Mouse (Mus musculus): ENCODE data around the gene Ecel1. TPM values are rescaled to one million over a fixed set of nuclear protein-coding genes. Genes with fewer than 3 reads are reported as not detected.

Ecel1 gene
- polyA plus RNA-seq, 1 experiment, result 0.37 TPM

DNA sequence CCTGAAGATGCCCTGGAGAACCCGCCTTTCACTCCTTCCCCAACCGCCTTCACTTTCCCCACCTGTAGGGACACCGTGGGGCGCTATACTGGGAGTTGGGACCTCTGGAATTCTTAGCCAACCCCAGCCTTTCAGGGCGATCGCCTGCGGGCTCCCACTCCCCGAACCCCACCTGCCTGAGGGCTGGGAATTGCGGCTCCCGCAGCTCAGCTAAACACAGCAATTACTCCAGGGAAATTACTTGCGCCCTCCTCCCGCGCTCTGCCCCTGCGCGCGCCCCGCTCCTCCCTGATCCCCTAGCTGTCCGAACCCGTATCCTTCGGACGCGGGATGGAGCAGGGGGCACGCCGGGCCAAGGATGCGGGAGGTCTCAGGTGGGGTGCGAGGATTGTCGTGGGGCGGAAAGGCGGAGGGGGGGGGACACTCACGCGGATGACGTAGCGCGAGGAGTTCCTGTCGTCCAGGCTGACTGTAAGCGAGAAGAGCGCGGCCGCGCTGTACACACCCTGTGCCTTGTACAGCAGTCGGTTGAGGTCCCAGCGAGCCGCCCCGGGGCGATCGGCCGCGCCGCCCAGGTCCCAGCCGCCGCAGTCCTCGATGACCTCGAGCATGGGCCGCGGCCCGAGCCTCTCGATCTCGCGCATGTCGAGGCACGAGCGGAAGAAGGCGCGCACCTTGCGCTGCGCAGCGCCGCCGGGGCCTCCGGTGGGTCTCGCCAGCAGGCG lies 2.4 kb downstream of the Ecel1 start:
- no peak overlapping the region for H3K27ac ChIP-seq (ENCODE audit: insufficient read depth, low read length)
- H3K9me3 ChIP-seq (replicated peaks; ENCODE audit: control insufficient read depth, insufficient read depth, low read length, poor library complexity, severe bottlenecking), result no peaks in the 10 kb centered on the region
- H3K4me1 ChIP-seq (ENCODE audit: control insufficient read depth, insufficient read depth, low read length), result no peaks in the 10 kb centered on the region
- H3K9ac ChIP-seq (ENCODE audit: low read depth, poor library complexity, severe bottlenecking), result peak overlapping the region; percentile 31
- H3K27me3 ChIP-seq (ENCODE audit: control insufficient read depth, insufficient read depth, low read length, poor library complexity, severe bottlenecking), result peaks cover 21% of the 10 kb centered on the region
- H3K4me3 ChIP-seq (ENCODE audit: low read depth, low read length), result peak overlapping the region; percentile 53
- TF ChIP-seq POLR2A (IDR thresholded peaks at IDR 0.05; ENCODE audit: insufficient read depth, low read length), result no peak
- no peaks in the 10 kb centered on the region for H3K36me3 ChIP-seq (ENCODE audit: control insufficient read depth, insufficient read depth, low read length, poor library complexity, severe bottlenecking)

- no peaks in the 10 kb centered on the region for H3K36me3 ChIP-seq (ENCODE audit: control insufficient read depth, insufficient read depth, low read length, poor library complexity, severe bottlenecking)
- TF ChIP-seq CTCF (IDR thresholded peaks at IDR 0.05; ENCODE audit: low read depth, low read length) (no peak), POLR2A (IDR thresholded peaks at IDR 0.05; ENCODE audit: insufficient read depth, low read length) (no peak), EP300 (IDR thresholded peaks at IDR 0.05; ENCODE audit: insufficient read depth, low read depth, low read length) (no peak)
These were observed 5.0 kb downstream of the Ecel1 start for GRCm38 (mm10) chr1:87151286-87151685.

DNA sequence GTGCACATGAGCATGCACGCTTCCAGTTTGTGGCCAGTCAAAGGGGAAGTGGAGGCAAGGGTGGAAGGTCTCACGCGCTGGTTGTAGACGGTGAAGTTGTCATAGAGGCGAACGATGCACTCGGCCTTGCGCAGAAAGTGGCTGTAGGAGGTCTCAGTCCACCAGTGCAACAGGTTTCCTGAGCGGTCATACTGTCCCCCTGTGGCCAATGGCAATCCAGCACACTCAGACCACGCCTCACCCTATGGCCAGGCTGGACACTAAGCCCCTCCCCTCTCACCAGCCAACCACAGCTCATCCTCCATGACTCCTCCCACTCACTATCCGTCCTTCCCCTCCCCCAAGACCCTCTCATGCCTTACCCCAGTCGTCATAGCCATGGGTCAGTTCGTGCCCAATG lies 6.9 kb downstream of the Ecel1 start:
- Histone ChIP-seq H3K9ac (ENCODE audit: low read depth, poor library complexity, severe bottlenecking) (no peak overlapping the region), H3K27me3 (ENCODE audit: control insufficient read depth, insufficient read depth, low read length, poor library complexity, severe bottlenecking) (peaks cover 2% of the 10 kb centered on the region; the same call in 1 of the 2 replicates), H3K27ac (ENCODE audit: insufficient read depth, low read length) (no peak overlapping the region), H3K36me3 (ENCODE audit: control insufficient read depth, insufficient read depth, low read length, poor library complexity, severe bottlenecking) (no peaks in the 10 kb centered on the region), H3K4me1 (ENCODE audit: control insufficient read depth, insufficient read depth, low read length) (no peaks in the 10 kb centered on the region), H3K9me3 (replicated peaks; ENCODE audit: control insufficient read depth, insufficient read depth, low read length, poor library complexity, severe bottlenecking) (no peaks in the 10 kb centered on the region), H3K4me3 (ENCODE audit: low read depth, low read length) (no peak overlapping the region)
- no peak for TF ChIP-seq CTCF (IDR thresholded peaks at IDR 0.05; ENCODE audit: low read depth, low read length)
- TF ChIP-seq EP300 (IDR thresholded peaks at IDR 0.05; ENCODE audit: insufficient read depth, low read depth, low read length), result no peak
- no peak for TF ChIP-seq POLR2A (IDR thresholded peaks at IDR 0.05; ENCODE audit: insufficient read depth, low read length)

More at GRCm38 (mm10) chr1:87151286-87151685, 5.0 kb downstream of the Ecel1 start:
- H3K4me3 ChIP-seq (ENCODE audit: low read depth, low read length), result no peak overlapping the region
- no peak overlapping the region for H3K9ac ChIP-seq (ENCODE audit: low read depth, poor library complexity, severe bottlenecking)
- H3K4me1 ChIP-seq (ENCODE audit: control insufficient read depth, insufficient read depth, low read length), result no peaks in the 10 kb centered on the region
- H3K27me3 ChIP-seq (ENCODE audit: control insufficient read depth, insufficient read depth, low read length, poor library complexity, severe bottlenecking), result peaks cover 16% of the 10 kb centered on the region
- no peak overlapping the region for H3K27ac ChIP-seq (ENCODE audit: insufficient read depth, low read length)
- no peaks in the 10 kb centered on the region for H3K9me3 ChIP-seq (replicated peaks; ENCODE audit: control insufficient read depth, insufficient read depth, low read length, poor library complexity, severe bottlenecking)

DNA sequence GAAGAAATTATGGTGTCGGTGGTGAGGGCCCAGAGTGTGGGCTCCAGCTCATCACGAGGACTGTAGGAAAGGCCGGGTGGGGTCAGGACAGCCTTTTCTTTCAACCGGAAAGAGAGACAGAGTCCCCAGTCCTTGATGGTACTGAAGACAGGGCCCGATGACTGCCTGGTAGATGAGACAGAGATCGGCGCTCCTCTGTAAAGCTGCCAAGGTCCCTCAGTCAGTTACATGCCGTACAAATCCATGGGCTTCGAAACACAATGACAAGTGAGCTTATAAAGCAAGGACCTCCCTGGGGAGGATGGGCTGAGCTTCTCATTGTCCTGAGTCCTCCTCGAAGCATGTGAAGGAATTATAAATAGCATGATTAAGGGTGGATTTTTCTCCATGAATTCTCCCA lies 13.2 kb downstream of the Ecel1 start:
- Histone ChIP-seq H3K27me3 (ENCODE audit: control insufficient read depth, insufficient read depth, low read length, poor library complexity, severe bottlenecking) (no peaks in the 10 kb centered on the region; the same call in 1 of the 2 replicates), H3K9ac (ENCODE audit: low read depth, poor library complexity, severe bottlenecking) (no peak overlapping the region), H3K9me3 (replicated peaks; ENCODE audit: control insufficient read depth, insufficient read depth, low read length, poor library complexity, severe bottlenecking) (peaks cover 7% of the 10 kb centered on the region), H3K4me1 (ENCODE audit: control insufficient read depth, insufficient read depth, low read length) (no peaks in the 10 kb centered on the region), H3K27ac (ENCODE audit: insufficient read depth, low read length) (no peak overlapping the region), H3K4me3 (ENCODE audit: low read depth, low read length) (no peak overlapping the region), H3K36me3 (ENCODE audit: control insufficient read depth, insufficient read depth, low read length, poor library complexity, severe bottlenecking) (no peaks in the 10 kb centered on the region)
- TF ChIP-seq CTCF (IDR thresholded peaks at IDR 0.05; ENCODE audit: low read depth, low read length) (no peak), POLR2A (IDR thresholded peaks at IDR 0.05; ENCODE audit: insufficient read depth, low read length) (no peak), EP300 (IDR thresholded peaks at IDR 0.05; ENCODE audit: insufficient read depth, low read depth, low read length) (no peak)

- H3K4me1 ChIP-seq (ENCODE audit: control insufficient read depth, insufficient read depth, low read length), result no peaks in the 10 kb centered on the region
- no peak for TF ChIP-seq EP300 (IDR thresholded peaks at IDR 0.05; ENCODE audit: insufficient read depth, low read depth, low read length)
- no peak for TF ChIP-seq CTCF (IDR thresholded peaks at IDR 0.05; ENCODE audit: low read depth, low read length)
- no peak for TF ChIP-seq POLR2A (IDR thresholded peaks at IDR 0.05; ENCODE audit: insufficient read depth, low read length)
- H3K9ac ChIP-seq (ENCODE audit: low read depth, poor library complexity, severe bottlenecking), result no peak overlapping the region
These were observed 13.9 kb downstream of the Ecel1 start for GRCm38 (mm10) chr1:87142456-87142855.

GRCm38 (mm10) chr1:87141550-87141949 lies 14.8 kb downstream of the Ecel1 start:
- Histone ChIP-seq H3K27ac (ENCODE audit: insufficient read depth, low read length) (no peak overlapping the region), H3K9ac (ENCODE audit: low read depth, poor library complexity, severe bottlenecking) (no peak overlapping the region), H3K27me3 (ENCODE audit: control insufficient read depth, insufficient read depth, low read length, poor library complexity, severe bottlenecking) (no peaks in the 10 kb centered on the region; the same call in 1 of the 2 replicates), H3K9me3 (replicated peaks; ENCODE audit: control insufficient read depth, insufficient read depth, low read length, poor library complexity, severe bottlenecking) (peaks cover 7% of the 10 kb centered on the region), H3K4me1 (ENCODE audit: control insufficient read depth, insufficient read depth, low read length) (no peaks in the 10 kb centered on the region), H3K4me3 (ENCODE audit: low read depth, low read length) (no peak overlapping the region), H3K36me3 (ENCODE audit: control insufficient read depth, insufficient read depth, low read length, poor library complexity, severe bottlenecking) (no peaks in the 10 kb centered on the region)
- TF ChIP-seq EP300 (IDR thresholded peaks at IDR 0.05; ENCODE audit: insufficient read depth, low read depth, low read length) (no peak), POLR2A (IDR thresholded peaks at IDR 0.05; ENCODE audit: insufficient read depth, low read length) (no peak), CTCF (IDR thresholded peaks at IDR 0.05; ENCODE audit: low read depth, low read length) (no peak)

More at GRCm38 (mm10) chr1:87142456-87142855, 13.9 kb downstream of the Ecel1 start:
- H3K9me3 ChIP-seq (replicated peaks; ENCODE audit: control insufficient read depth, insufficient read depth, low read length, poor library complexity, severe bottlenecking), result peaks cover 7% of the 10 kb centered on the region
- H3K4me3 ChIP-seq (ENCODE audit: low read depth, low read length), result no peak overlapping the region
- H3K27ac ChIP-seq (ENCODE audit: insufficient read depth, low read length), result no peak overlapping the region
- no peaks in the 10 kb centered on the region for H3K36me3 ChIP-seq (ENCODE audit: control insufficient read depth, insufficient read depth, low read length, poor library complexity, severe bottlenecking)
- H3K27me3 ChIP-seq (ENCODE audit: control insufficient read depth, insufficient read depth, low read length, poor library complexity, severe bottlenecking), result no peaks in the 10 kb centered on the region; the same call in 1 of the 2 replicates
